Mouse (Mus musculus): ENCODE data around the gene Oxct1. TPM values are rescaled to one million over a fixed set of nuclear protein-coding genes. Genes with fewer than 3 reads are reported as not detected.

The Oxct1 gene
- polyA plus RNA-seq, 1 experiment from 2014 or later: 199 TPM

DNA sequence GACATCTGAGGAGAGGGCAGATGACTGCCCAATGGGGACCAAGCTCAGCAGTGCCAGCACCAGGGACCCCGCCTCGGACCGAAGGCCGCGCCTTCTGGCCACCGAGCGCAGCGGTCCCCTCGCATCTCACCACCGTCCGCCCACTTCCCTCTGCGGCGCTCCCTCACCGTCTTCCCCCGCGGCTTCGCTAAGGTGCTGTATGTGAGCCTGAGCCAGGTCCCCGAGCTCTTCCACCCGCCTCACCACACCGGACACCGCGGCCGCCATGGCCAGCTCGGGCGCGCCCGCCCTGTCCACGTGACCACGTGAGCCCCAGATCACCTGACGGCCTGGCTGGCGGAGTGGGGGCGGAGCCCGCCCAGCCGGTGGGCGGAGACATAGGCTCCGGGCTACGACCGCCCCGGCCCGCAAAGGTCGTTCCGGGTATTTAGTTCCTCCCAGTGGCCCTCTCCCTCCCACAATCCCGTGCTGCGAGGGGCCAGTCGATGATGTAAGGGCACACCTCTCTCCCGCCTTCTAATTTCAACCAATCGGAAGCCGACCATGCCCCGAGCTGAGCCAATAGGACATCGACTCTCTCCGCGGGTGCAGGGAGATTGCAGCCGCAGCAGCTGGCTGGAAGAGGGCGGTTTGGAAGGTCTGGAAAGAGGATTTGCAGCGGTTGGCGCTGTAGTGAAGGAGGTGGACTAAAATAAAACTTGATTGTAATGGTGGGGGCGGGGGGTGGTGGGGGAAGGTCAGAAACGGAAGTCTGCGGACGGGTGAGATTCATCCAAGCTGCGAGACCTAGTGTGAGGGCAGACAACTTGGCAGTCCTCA lies 30.5 kb upstream of the Oxct1 start, which contains the start of gene AW549877:
TSS of gene AW549877 (minus strand) at position 297 of the 819 bp plus-strand sequence.
- under 1% methylated on average over 61 of the region's 61 CpGs for WGBS
- Histone ChIP-seq H3K9me3 (ENCODE audit: control insufficient read depth, low read length) (no peaks in the 10 kb centered on the region), H3K4me1 (replicated peaks; ENCODE audit: control insufficient read depth, insufficient read depth, low read length) (peaks cover 6% of the 10 kb centered on the region), H3K4me3 (ENCODE audit: low read depth, low read length) (peak within 1 kb of the TSS; percentile 62), H3K27ac (ENCODE audit: low read depth) (peak within 1 kb of the TSS; percentile 90), H3K36me3 (ENCODE audit: control insufficient read depth, insufficient read depth, low read length) (peaks cover 15% of the 10 kb centered on the region), H3K4me2 (ENCODE audit: low read length) (peak within 1 kb of the TSS; percentile 60), H3K9ac (ENCODE audit: low read length) (peak within 1 kb of the TSS; percentile 83), H3K27me3 (replicated peaks; ENCODE audit: control insufficient read depth, insufficient read depth, low read length) (no peaks in the 10 kb centered on the region)
- ATAC-seq (replicated peaks; ENCODE audit: low FRiP score, low TSS enrichment, low read depth) (peak; percentile 99), DNase-seq (ENCODE audit: low spot score) (peak; percentile 98)

GRCm38 (mm10) chr15:3996267-3997010 lies 29.7 kb upstream of the Oxct1 start:
- H3K27me3 ChIP-seq (replicated peaks; ENCODE audit: control insufficient read depth, insufficient read depth, low read length): no peaks in the 10 kb centered on the region
- ATAC-seq (replicated peaks; ENCODE audit: low FRiP score, low TSS enrichment, low read depth): 0 out of 2 replicates have a peak, but pooled peaks have one; percentile 2
- H3K4me1 ChIP-seq (replicated peaks; ENCODE audit: control insufficient read depth, insufficient read depth, low read length): peaks cover 6% of the 10 kb centered on the region
- peak overlapping the region; percentile 70 for H3K27ac ChIP-seq (ENCODE audit: low read depth)
- DNase-seq (ENCODE audit: low spot score): no peak
- H3K9me3 ChIP-seq (ENCODE audit: control insufficient read depth, low read length): no peaks in the 10 kb centered on the region
- peak overlapping the region; percentile 56 for H3K4me2 ChIP-seq (ENCODE audit: low read length)
- H3K9ac ChIP-seq (ENCODE audit: low read length): peak overlapping the region; percentile 39
- WGBS: 21% methylated on average over 14 of the region's 14 CpGs
- H3K4me3 ChIP-seq (ENCODE audit: low read depth, low read length): peak overlapping the region; percentile 62
- H3K36me3 ChIP-seq (ENCODE audit: control insufficient read depth, insufficient read depth, low read length): peaks cover 7% of the 10 kb centered on the region

- Histone ChIP-seq H3K4me1 (replicated peaks; ENCODE audit: control insufficient read depth, insufficient read depth, low read length) (peaks cover 6% of the 10 kb centered on the region), H3K36me3 (ENCODE audit: control insufficient read depth, insufficient read depth, low read length) (no peaks in the 10 kb centered on the region), H3K27ac (ENCODE audit: low read depth) (no peak overlapping the region), H3K4me2 (ENCODE audit: low read length) (no peak overlapping the region), H3K9ac (ENCODE audit: low read length) (no peak overlapping the region), H3K9me3 (ENCODE audit: control insufficient read depth, low read length) (no peaks in the 10 kb centered on the region), H3K4me3 (ENCODE audit: low read depth, low read length) (no peak overlapping the region), H3K27me3 (replicated peaks; ENCODE audit: control insufficient read depth, insufficient read depth, low read length) (no peaks in the 10 kb centered on the region)
- ATAC-seq (replicated peaks; ENCODE audit: low FRiP score, low TSS enrichment, low read depth) (no peak), DNase-seq (ENCODE audit: low spot score) (no peak)
- 69% methylated on average over 2 of the region's 2 CpGs for WGBS
Observed at GRCm38 (mm10) chr15:3999144-3999543, 27.0 kb upstream of the Oxct1 start.

DNA sequence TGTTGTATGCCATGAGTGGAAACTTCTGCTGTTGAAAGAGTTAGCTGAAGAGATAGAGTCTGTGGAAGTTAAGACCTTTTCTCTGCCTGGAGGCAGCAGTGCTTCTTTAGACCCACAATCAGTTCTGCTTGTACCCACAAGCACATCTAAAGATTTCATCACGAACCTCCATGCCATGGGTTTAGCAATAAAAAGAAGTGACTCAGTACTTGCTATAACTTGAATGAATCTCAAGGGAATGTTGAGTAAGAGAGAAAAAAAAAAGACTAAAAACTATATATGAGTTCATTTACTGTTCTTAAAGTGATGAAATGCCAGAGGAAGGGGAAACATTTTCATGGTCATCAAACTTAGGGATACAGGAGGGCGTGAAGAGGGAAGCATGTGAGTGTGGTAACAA lies 25.6 kb upstream of the Oxct1 start:
- Histone ChIP-seq H3K27ac (ENCODE audit: low read depth) (no peak overlapping the region), H3K4me2 (ENCODE audit: low read length) (no peak overlapping the region), H3K9ac (ENCODE audit: low read length) (no peak overlapping the region), H3K9me3 (ENCODE audit: control insufficient read depth, low read length) (peaks cover 6% of the 10 kb centered on the region), H3K36me3 (ENCODE audit: control insufficient read depth, insufficient read depth, low read length) (no peaks in the 10 kb centered on the region), H3K4me1 (replicated peaks; ENCODE audit: control insufficient read depth, insufficient read depth, low read length) (no peaks in the 10 kb centered on the region), H3K27me3 (replicated peaks; ENCODE audit: control insufficient read depth, insufficient read depth, low read length) (no peaks in the 10 kb centered on the region), H3K4me3 (ENCODE audit: low read depth, low read length) (no peak overlapping the region)
- ATAC-seq (replicated peaks; ENCODE audit: low FRiP score, low TSS enrichment, low read depth) (no peak), DNase-seq (ENCODE audit: low spot score) (no peak)
- 88% methylated on average over 2 of the region's 2 CpGs for WGBS

DNA sequence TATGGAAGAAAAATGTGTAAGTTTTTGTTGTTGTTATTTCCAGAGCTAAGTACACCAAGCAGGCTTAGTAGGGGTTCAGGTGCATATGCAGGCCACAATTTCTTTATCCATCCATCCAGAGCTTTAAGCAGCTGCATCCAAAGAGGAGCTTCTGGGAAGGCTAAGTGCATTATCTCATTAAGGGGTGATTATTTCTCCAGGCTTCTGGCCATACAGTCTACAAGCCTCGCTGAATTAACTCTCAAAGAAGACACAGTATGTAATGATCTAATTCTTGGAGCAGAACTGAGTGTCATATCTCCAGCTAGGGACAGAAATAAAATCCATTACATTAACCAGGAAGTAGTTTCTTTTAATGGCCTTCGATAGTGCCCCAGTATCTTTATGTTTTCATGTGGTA lies 12.3 kb upstream of the Oxct1 start:
- ATAC-seq (replicated peaks; ENCODE audit: low FRiP score, low TSS enrichment, low read depth) (no peak), DNase-seq (ENCODE audit: low spot score) (no peak)
- Histone ChIP-seq H3K4me2 (ENCODE audit: low read length) (no peak overlapping the region), H3K27ac (ENCODE audit: low read depth) (no peak overlapping the region), H3K36me3 (ENCODE audit: control insufficient read depth, insufficient read depth, low read length) (no peaks in the 10 kb centered on the region), H3K9ac (ENCODE audit: low read length) (no peak overlapping the region), H3K9me3 (ENCODE audit: control insufficient read depth, low read length) (no peaks in the 10 kb centered on the region), H3K4me3 (ENCODE audit: low read depth, low read length) (no peak overlapping the region), H3K27me3 (replicated peaks; ENCODE audit: control insufficient read depth, insufficient read depth, low read length) (no peaks in the 10 kb centered on the region), H3K4me1 (replicated peaks; ENCODE audit: control insufficient read depth, insufficient read depth, low read length) (no peaks in the 10 kb centered on the region)
- WGBS: 68% methylated on average over 2 of the region's 2 CpGs

- Histone ChIP-seq H3K36me3 (ENCODE audit: control insufficient read depth, insufficient read depth, low read length) (no peaks in the 10 kb centered on the region), H3K27ac (ENCODE audit: low read depth) (no peak overlapping the region), H3K4me2 (ENCODE audit: low read length) (no peak overlapping the region), H3K4me1 (replicated peaks; ENCODE audit: control insufficient read depth, insufficient read depth, low read length) (peaks cover under 1% of the 10 kb centered on the region; the same call in 1 of the 2 replicates), H3K27me3 (replicated peaks; ENCODE audit: control insufficient read depth, insufficient read depth, low read length) (no peaks in the 10 kb centered on the region), H3K4me3 (ENCODE audit: low read depth, low read length) (no peak overlapping the region), H3K9me3 (ENCODE audit: control insufficient read depth, low read length) (no peaks in the 10 kb centered on the region), H3K9ac (ENCODE audit: low read length) (no peak overlapping the region)
- 66% methylated on average over 4 of the region's 4 CpGs for WGBS
- DNase-seq (ENCODE audit: low spot score): no peak
- no peak for ATAC-seq (replicated peaks; ENCODE audit: low FRiP score, low TSS enrichment, low read depth)
Observed at GRCm38 (mm10) chr15:4020711-4021110, 5.5 kb upstream of the Oxct1 start.

- WGBS: 91% methylated on average over 2 of the region's 2 CpGs
- H3K4me1 ChIP-seq (replicated peaks; ENCODE audit: control insufficient read depth, insufficient read depth, low read length): peaks cover 4% of the 10 kb centered on the region; the same call in 1 of the 2 replicates
Observed at GRCm38 (mm10) chr15:4023747-4024146, 2.4 kb upstream of the Oxct1 start.

DNA sequence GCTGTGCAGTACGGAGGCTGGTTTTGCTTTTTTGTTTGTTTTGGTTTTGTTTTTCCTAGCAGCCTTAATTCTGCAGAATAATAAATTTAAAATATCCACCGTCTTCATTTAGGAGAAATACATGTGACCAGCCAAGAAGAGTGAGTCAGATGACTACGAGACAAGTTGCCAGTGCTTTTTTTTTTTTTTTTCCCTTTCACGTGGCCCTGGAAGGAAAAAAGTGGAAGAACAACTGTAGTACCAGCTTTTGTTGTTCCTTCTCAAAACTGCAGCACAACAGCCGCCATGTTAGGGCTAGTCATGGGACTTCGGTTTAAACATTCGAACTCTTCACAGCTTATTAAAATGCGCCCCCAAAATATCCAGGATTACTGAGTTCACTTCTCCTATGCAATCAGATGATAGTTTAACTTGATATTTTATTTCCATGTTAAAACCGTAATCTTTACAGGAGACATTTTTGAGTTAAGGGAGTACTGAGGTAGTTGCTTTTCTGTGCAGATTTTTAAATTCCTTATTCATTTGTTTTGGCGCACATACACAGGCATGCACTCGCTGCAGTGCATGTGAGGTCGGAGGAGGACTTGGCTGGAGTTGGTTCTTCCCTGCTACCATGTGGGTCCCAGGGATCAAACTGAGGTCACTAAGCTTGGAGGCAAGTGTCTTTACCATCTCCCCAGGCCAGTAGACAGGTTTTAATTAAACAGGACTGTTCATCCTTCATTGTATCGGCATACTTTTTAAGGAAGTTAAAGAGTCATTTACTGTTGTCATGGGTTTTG lies 1.3 kb upstream of the Oxct1 start:
- Histone ChIP-seq H3K4me1 (replicated peaks; ENCODE audit: control insufficient read depth, insufficient read depth, low read length) (peaks cover 4% of the 10 kb centered on the region; the same call in 1 of the 2 replicates), H3K4me2 (ENCODE audit: low read length) (no peak overlapping the region), H3K9me3 (ENCODE audit: control insufficient read depth, low read length) (no peaks in the 10 kb centered on the region), H3K27ac (ENCODE audit: low read depth) (no peak overlapping the region), H3K9ac (ENCODE audit: low read length) (no peak overlapping the region), H3K36me3 (ENCODE audit: control insufficient read depth, insufficient read depth, low read length) (no peaks in the 10 kb centered on the region), H3K4me3 (ENCODE audit: low read depth, low read length) (no peak overlapping the region), H3K27me3 (replicated peaks; ENCODE audit: control insufficient read depth, insufficient read depth, low read length) (no peaks in the 10 kb centered on the region)
- 87% methylated on average over 13 of the region's 13 CpGs for WGBS
- DNase-seq (ENCODE audit: low spot score) (no peak), ATAC-seq (replicated peaks; ENCODE audit: low FRiP score, low TSS enrichment, low read depth) (no peak)

More at GRCm38 (mm10) chr15:4023747-4024146, 2.4 kb upstream of the Oxct1 start:
- no peaks in the 10 kb centered on the region for H3K27me3 ChIP-seq (replicated peaks; ENCODE audit: control insufficient read depth, insufficient read depth, low read length)
- no peak overlapping the region for H3K9ac ChIP-seq (ENCODE audit: low read length)
- H3K4me3 ChIP-seq (ENCODE audit: low read depth, low read length): no peak overlapping the region
- DNase-seq (ENCODE audit: low spot score): no peak
- no peaks in the 10 kb centered on the region for H3K36me3 ChIP-seq (ENCODE audit: control insufficient read depth, insufficient read depth, low read length)
- ATAC-seq (replicated peaks; ENCODE audit: low FRiP score, low TSS enrichment, low read depth): no peak
- H3K9me3 ChIP-seq (ENCODE audit: control insufficient read depth, low read length): no peaks in the 10 kb centered on the region
- no peak overlapping the region for H3K4me2 ChIP-seq (ENCODE audit: low read length)
- H3K27ac ChIP-seq (ENCODE audit: low read depth): no peak overlapping the region

Data from intestine, embryonic 14.5 days (tissue).